Mouse (Mus musculus) hindbrain, embryonic 11.5 days (tissue): ENCODE measurements around the gene Slit3. TPM values are rescaled to one million over a fixed set of nuclear protein-coding genes. Genes with fewer than 3 reads are reported as not detected.
A peak's percentile ranks its signal among the peaks of the same experiment; 100 is the strongest.

Experiments
- ATAC-seq: fragments of 200-750 bp; cut with Nextera tagmentation; 2 replicates; pipeline ENCODE4 v1.8.0; 2017; ENCODE audit warnings: mild to moderate bottlenecking, moderate TSS enrichment, moderate library complexity; ENCODE audit not compliant: low FRiP score
- DNase-seq: peaks from one replicate; pipeline ENCODE4 v3.0.0-alpha.2; 2015; ENCODE audit warnings: low spot score
- H3K27ac ChIP-seq: fragments of 300-500 bp; sonication (generic); 2 replicates; pipeline ENCODE4 v1.5.1; 2014; ENCODE audit warnings: mild to moderate bottlenecking, low read depth, low read length
- H3K27me3 ChIP-seq: fragments of 300-500 bp; sonication (generic); 2 replicates; pipeline ENCODE4 v1.6.1; 2014; ENCODE audit warnings: mild to moderate bottlenecking, low read length, moderate library complexity, mixed read lengths; ENCODE audit not compliant: control insufficient read depth, insufficient read depth
- H3K36me3 ChIP-seq: fragments of 300-500 bp; sonication (generic); 2 replicates; pipeline ENCODE4 v1.6.1; 2014; ENCODE audit warnings: mild to moderate bottlenecking, low read length, moderate library complexity, mixed read lengths; ENCODE audit not compliant: control insufficient read depth, insufficient read depth
- H3K4me1 ChIP-seq: fragments of 300-500 bp; sonication (generic); replicated peaks from 2 replicates; pipeline ENCODE4 v1.6.1; 2014; ENCODE audit warnings: low read length, mixed read lengths; ENCODE audit not compliant: control insufficient read depth, insufficient read depth
- H3K4me2 ChIP-seq: fragments of 300-500 bp; sonication (generic); replicated peaks from 2 replicates; pipeline ENCODE4 v1.6.1; 2014; ENCODE audit warnings: mild to moderate bottlenecking, low read depth, low read length
- H3K4me3 ChIP-seq: fragments of 300-500 bp; sonication (generic); 2 replicates; pipeline ENCODE4 v1.5.1; 2014; ENCODE audit warnings: low read depth, low read length
- H3K9ac ChIP-seq: fragments of 300-500 bp; sonication (generic); 2 replicates; pipeline ENCODE4 v1.6.1; 2014; ENCODE audit warnings: low read depth, low read length
- H3K9me3 ChIP-seq: fragments of 300-500 bp; sonication (generic); 2 replicates; pipeline ENCODE4 v1.6.1; 2016; ENCODE audit warnings: low read length; ENCODE audit not compliant: control insufficient read depth
- WGBS: fragments of 180-500 bp; shearing (Covaris S2); extraction: QIAGEN DNeasy Blood & Tissue Kit; methylation state at CpG from one replicate; pipeline ENCODE4 v1.1.7; 2014; 5-methylcytosine and 5-hydroxymethylcytosine counted together
- polyA plus RNA-seq: library from polyadenylated mRNA; unstranded; fragments of >200 nt; fragmentation: Nextera tagmentation; extraction: Ambion mirVana; gene quantifications from 2 replicates; pipeline ENCODE4 v1.2.1, GENCODE M21; 2014

Gene Slit3
- polyA plus RNA-seq, 1 experiment from 2014 or later = 39.3 TPM

- H3K4me3 ChIP-seq = no peak overlapping the region
- DNase-seq (no peak), ATAC-seq (no peak)
- 80% methylated on average over 8 of the region's 8 CpGs for WGBS
- H3K27me3 ChIP-seq = no peaks in the 10 kb centered on the region
- H3K9me3 ChIP-seq = no peaks in the 10 kb centered on the region
- H3K9ac ChIP-seq = no peak overlapping the region
- no peak overlapping the region for H3K4me2 ChIP-seq
- peaks cover 6% of the 10 kb centered on the region for H3K4me1 ChIP-seq
- H3K36me3 ChIP-seq = no peaks in the 10 kb centered on the region
- H3K27ac ChIP-seq = no peak overlapping the region
Measured at GRCm38 (mm10) chr11:35292228-35292747, 171.3 kb downstream of the Slit3 start.

- no peak overlapping the region for H3K4me2 ChIP-seq
- peaks cover 6% of the 10 kb centered on the region for H3K4me1 ChIP-seq
- H3K36me3 ChIP-seq = no peaks in the 10 kb centered on the region
- H3K27ac ChIP-seq = no peak overlapping the region
- DNase-seq (no peak), ATAC-seq (no peak)
- WGBS = 77% methylated on average over 5 of the region's 5 CpGs
- H3K9me3 ChIP-seq = no peaks in the 10 kb centered on the region
- H3K9ac ChIP-seq = no peak overlapping the region
- H3K4me3 ChIP-seq = no peak overlapping the region
- H3K27me3 ChIP-seq = no peaks in the 10 kb centered on the region
Measured at GRCm38 (mm10) chr11:35293197-35293596, 172.2 kb downstream of the Slit3 start.

- Histone ChIP-seq H3K9me3 (no peaks in the 10 kb centered on the region), H3K4me1 (peaks cover 6% of the 10 kb centered on the region), H3K36me3 (no peaks in the 10 kb centered on the region), H3K4me2 (no peak overlapping the region), H3K27ac (no peak overlapping the region), H3K4me3 (no peak overlapping the region), H3K9ac (no peak overlapping the region), H3K27me3 (no peaks in the 10 kb centered on the region)
- ATAC-seq = no peak
- 67% methylated on average over 7 of the region's 7 CpGs for WGBS
- no peak for DNase-seq
Measured at GRCm38 (mm10) chr11:35294670-35295069, 173.6 kb downstream of the Slit3 start.

GRCm38 (mm10) chr11:35295162-35295799 lies 174.3 kb downstream of the Slit3 start:
- no peaks in the 10 kb centered on the region for H3K36me3 ChIP-seq
- 45% methylated on average over 3 of the region's 3 CpGs for WGBS
- no peaks in the 10 kb centered on the region for H3K27me3 ChIP-seq
- no peak overlapping the region for H3K27ac ChIP-seq
- H3K9ac ChIP-seq = no peak overlapping the region
- peak; percentile 38; the same call in 1 of the 2 replicates for ATAC-seq
- DNase-seq = no peak
- peaks cover 6% of the 10 kb centered on the region for H3K4me1 ChIP-seq
- H3K9me3 ChIP-seq = no peaks in the 10 kb centered on the region
- H3K4me3 ChIP-seq = no peak overlapping the region
- H3K4me2 ChIP-seq = no peak overlapping the region

- no peak for ATAC-seq
- Histone ChIP-seq H3K4me1 (peaks cover 6% of the 10 kb centered on the region), H3K4me3 (no peak overlapping the region), H3K9me3 (no peaks in the 10 kb centered on the region), H3K27me3 (no peaks in the 10 kb centered on the region), H3K36me3 (no peaks in the 10 kb centered on the region), H3K9ac (no peak overlapping the region), H3K4me2 (no peak overlapping the region), H3K27ac (no peak overlapping the region)
- DNase-seq = no peak
- 97% methylated on average over 5 of the region's 5 CpGs for WGBS
Measured at GRCm38 (mm10) chr11:35296803-35297202, 175.8 kb downstream of the Slit3 start.

- Histone ChIP-seq H3K36me3 (no peaks in the 10 kb centered on the region), H3K4me1 (peaks cover 6% of the 10 kb centered on the region), H3K4me2 (no peak overlapping the region), H3K9ac (no peak overlapping the region), H3K9me3 (no peaks in the 10 kb centered on the region), H3K27ac (no peak overlapping the region), H3K27me3 (no peaks in the 10 kb centered on the region), H3K4me3 (no peak overlapping the region)
- no peak for ATAC-seq
- DNase-seq = no peak
- WGBS = 81% methylated on average over 5 of the region's 5 CpGs
Measured at GRCm38 (mm10) chr11:35297319-35297718, 176.3 kb downstream of the Slit3 start.

- Histone ChIP-seq H3K9ac (no peak overlapping the region), H3K27ac (no peak overlapping the region), H3K27me3 (no peaks in the 10 kb centered on the region), H3K9me3 (no peaks in the 10 kb centered on the region), H3K4me2 (no peak overlapping the region), H3K4me1 (peaks cover 6% of the 10 kb centered on the region), H3K4me3 (no peak overlapping the region), H3K36me3 (no peaks in the 10 kb centered on the region)
- WGBS = 91% methylated on average over 2 of the region's 2 CpGs
- ATAC-seq (no peak), DNase-seq (no peak)
Measured at GRCm38 (mm10) chr11:35298526-35298925, 177.5 kb downstream of the Slit3 start.

- WGBS = 88% methylated on average over 7 of the region's 7 CpGs
- no peaks in the 10 kb centered on the region for H3K27me3 ChIP-seq
- DNase-seq = no peak
Measured at GRCm38 (mm10) chr11:35299857-35300375, 178.9 kb downstream of the Slit3 start.

GRCm38 (mm10) chr11:35302272-35302671 lies 181.2 kb downstream of the Slit3 start:
- ATAC-seq = no peak
- WGBS = 83% methylated on average over 5 of the region's 5 CpGs
- Histone ChIP-seq H3K9me3 (no peaks in the 10 kb centered on the region), H3K36me3 (no peaks in the 10 kb centered on the region), H3K4me2 (no peak overlapping the region), H3K4me1 (no peaks in the 10 kb centered on the region), H3K9ac (no peak overlapping the region), H3K27me3 (no peaks in the 10 kb centered on the region), H3K27ac (no peak overlapping the region), H3K4me3 (no peak overlapping the region)
- DNase-seq = no peak

More at GRCm38 (mm10) chr11:35299857-35300375, 178.9 kb downstream of the Slit3 start:
- ATAC-seq = no peak
- H3K4me1 ChIP-seq = peaks cover 5% of the 10 kb centered on the region
- H3K4me2 ChIP-seq = no peak overlapping the region
- no peak overlapping the region for H3K4me3 ChIP-seq
- no peak overlapping the region for H3K9ac ChIP-seq
- H3K27ac ChIP-seq = no peak overlapping the region
- H3K9me3 ChIP-seq = no peaks in the 10 kb centered on the region
- no peaks in the 10 kb centered on the region for H3K36me3 ChIP-seq
